Mouse (Mus musculus) left cerebral cortex, postnatal 4 days (tissue): ENCODE measurements around the gene Myzap. TPM values are rescaled to one million over a fixed set of nuclear protein-coding genes. Genes with fewer than 3 reads are reported as not detected.

Experiments used
- DNase-seq: peaks from one replicate; pipeline ENCODE4 v3.0.0-alpha.2; 2022
- intact Hi-C: fragments of 180-260 bp; cut with DNase I; formaldehyde crosslinking; loops from one replicate; pipeline ENCODE4 v1.15.1; 2025
- total RNA-seq, 2 experiments: library from RNA; stranded (reverse); gene quantifications; 2 replicates each; pipeline ENCODE4 v1.2.3; 2021

Gene Myzap
- total RNA-seq, 2 experiments from 2014 or later: 2.7 to 2.9 TPM

DNA sequence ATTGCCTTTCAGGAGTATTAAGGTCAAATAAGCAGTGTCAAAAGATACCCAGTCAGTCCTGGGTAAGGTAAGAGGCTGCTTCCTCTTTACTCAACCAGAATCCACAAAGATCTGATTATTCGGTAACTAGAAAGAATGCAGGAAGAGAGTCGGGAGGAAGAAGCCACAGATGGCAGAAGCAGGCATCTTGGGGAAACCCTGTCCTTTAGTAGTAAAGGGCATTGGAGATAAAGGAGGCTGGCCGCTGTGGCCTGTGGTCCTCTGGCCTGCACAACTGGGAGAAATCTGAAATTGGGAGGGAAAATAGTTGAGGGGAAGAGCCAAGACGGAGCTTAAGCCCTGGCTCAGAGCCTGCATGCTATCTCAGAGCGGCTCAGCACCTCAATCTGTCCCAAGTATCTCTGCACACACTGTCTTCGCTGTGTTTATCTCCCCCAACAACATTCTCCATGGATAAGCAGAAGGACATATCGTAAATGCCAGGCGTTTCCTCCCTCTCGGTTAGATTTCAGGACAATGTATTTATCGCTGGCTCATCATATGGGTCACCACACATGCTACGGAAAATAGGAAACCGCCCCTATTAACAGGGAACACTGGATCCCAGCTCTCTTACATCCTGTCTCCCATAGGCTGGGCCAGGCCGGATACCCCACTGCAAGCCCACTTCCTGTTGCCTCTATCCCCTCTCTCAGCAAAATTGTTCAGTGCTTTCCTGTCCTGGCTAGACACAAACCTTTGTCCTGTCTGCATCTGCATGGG, 14.3 kb upstream of the Myzap start:
- intact Hi-C loops: no loop called here

DNA sequence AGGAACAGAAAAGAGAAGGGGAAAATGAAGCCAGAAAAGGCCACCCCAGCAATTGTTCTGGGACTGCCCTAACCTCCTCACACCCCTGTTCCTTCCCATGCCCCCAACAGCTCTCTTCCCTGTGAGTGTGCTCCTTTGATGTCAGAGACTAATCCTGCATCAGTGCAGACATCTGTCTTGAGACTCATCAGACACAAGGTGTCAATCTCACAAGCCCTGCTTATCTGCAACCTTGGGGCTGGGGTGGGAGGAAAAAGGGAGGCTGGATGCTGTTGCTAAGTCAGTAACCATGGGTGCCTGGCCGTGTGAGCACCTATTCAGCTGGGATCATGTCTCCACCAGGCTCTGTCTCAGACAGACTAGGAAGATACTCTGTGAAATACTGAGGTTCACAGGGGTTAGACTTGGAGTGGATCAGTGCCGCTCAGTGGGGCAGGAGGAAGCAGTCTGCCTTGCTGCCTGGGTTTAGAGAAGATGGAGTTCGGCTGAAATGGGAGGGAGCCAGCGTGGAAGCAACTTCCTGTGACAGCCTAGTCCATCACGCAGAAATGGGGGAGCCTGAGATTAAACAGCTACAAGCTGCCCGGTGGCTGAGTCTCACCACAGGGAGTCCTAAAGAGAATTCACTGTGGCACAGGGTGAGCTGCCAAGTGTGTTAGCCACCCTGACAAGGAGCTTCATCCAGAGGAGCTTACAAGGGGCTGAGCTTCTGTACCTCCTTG, 12.9 kb upstream of the Myzap start:
- DNase-seq: no peak
- intact Hi-C loops: no loop called here

More for the DNA sequence above, 14.3 kb upstream of the Myzap start:
- DNase-seq: no peak

DNA sequence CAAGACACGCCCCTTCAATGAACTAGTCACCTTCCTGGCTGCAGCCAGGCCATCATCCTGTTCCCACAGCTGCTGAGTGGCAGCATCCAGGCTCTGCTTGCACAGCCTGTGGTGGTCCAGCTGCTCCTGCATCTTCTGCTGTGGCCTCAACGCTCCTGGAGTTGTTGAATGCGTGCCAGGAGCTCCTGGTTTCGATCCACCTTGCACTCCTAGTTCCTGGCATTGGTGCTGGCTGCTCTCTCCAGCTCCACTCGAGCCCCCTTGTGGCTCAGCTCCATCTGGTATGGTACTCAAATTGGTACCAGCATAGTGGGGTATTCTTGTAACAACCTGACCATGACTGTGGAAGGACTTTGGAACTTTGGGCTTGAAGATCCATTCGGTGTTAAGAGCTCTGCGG, 7.7 kb upstream of the Myzap start:
- peak; percentile 37 for DNase-seq
- intact Hi-C loops: no loop called here

DNA sequence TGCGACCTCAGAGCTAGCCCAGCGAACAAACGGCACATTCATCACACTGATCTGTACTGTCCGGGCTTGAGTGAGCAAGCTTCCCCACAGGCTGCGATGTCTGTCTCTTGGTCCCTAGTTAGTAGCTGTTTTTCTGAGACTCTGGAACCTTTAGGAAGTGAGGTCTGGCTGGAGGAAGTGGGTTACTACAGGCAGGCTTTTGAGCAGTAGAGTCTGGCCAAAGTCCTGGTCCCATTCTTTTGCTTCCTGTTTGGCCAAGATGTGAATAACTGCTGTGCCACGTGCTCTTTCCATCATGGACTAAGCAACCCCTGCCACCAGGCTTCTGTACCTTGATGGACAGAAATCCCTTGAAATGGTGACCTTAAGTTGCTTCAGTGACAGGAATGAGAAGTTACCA, 4.7 kb upstream of the Myzap start:
- no peak for DNase-seq
- intact Hi-C loops: no loop called here

DNA sequence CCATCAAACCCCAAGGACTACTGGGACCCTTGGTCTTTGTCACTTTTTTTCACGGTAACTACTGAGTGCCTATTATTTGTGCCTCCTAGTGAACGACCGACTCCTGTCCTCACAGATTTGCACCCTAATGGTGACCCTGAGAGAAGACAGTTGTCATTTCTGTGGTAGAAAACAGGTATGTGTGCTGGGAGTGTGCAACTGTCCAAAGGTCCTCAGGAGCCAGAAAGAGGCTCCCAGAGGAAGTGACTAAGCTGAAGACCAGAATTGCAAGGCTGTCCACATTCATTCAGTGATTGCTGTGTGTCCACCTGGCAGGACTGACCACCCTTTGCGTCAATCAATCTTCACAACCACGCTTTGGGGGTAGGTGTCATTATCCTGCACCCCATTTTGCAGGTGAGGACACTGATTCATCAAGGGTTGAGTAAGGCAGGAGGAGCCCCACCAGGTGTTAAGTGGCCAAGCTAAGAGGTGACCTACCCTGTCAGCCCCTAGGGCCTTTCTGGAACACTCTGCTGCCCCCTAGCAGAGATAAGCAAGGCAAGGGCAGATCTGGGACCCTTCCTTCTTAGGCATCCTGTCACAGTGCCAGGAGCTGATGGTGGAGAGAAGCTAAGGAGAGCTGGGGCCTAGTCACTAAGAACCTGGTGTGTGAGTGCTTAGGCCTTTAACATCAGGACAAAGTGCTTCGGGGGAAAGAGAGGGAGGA, 571 bp upstream of the Myzap start:
- DNase-seq: no peak
- intact Hi-C loops: no loop called here

DNA sequence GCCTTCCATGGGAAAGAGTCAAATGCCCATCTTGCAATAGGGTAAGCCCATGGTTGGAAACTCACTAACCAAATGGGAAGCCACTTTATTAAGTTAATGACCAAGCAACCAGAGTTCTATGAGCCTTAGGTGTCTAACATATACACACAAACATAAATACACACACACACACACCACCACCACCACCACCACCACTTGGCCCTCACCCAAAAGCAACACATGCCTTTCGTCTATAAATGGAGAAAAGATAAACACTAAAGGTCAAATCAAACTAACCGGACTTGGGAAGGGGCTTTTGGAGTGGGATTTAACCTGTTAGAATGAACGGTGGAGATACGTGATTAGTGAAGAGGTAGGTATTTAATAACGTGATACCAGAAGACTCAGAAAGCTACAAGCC, 1.1 kb downstream of the Myzap start:
- intact Hi-C loops: no loop called here
- no peak for DNase-seq

DNA sequence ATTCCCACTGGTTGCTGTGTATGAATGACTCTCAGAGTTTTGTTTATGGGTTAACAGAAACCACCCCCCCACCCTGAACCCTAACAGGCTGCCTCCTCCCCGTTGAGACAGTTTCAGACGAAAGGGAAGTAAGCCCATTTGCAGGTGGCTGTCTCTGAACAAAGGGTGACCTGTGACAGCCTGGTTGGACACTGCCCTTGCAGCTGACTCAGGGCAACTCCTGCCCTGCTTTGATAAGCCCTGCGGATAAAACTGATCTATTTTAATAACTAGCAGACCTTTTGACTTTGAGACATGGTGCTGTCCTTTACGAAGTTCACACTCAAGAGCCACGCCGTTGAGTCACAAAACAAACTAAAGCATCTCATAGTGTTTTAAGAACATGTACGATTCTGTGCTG, 2.4 kb downstream of the Myzap start:
- DNase-seq: no peak
- intact Hi-C loops: no loop called here

DNA sequence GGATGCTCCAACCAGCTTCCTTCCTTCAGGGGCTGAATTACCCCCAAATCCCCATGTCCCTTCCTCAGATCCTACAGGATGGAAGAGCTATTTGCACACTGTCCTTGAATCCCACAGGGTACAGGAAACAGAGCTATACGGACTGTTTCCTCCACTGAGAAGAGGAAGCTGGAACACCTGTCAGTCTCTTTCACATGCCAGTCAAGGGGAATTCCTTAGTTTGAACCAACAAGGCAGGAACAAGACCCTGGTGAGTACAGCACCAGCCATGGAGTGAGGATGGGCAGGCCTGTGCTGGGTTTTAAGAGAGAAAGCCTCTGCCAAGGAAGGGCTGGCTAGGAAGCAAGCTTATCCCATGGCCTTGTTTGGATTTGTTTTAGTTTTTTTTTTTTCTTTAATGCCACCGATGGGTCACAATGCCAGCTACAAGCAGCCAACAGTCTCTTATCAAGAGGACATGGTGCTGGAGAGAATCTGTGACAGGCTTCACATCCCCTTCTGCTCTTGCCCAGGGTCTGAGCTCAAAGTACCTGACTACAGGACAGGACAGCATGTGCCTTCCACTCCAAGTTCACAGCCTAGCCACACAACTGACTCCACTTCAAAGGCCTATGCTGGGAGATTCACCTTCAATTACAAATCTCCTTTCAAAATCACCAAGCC, 3.1 kb downstream of the Myzap start:
- intact Hi-C loops: no loop called here
- no peak for DNase-seq

DNA sequence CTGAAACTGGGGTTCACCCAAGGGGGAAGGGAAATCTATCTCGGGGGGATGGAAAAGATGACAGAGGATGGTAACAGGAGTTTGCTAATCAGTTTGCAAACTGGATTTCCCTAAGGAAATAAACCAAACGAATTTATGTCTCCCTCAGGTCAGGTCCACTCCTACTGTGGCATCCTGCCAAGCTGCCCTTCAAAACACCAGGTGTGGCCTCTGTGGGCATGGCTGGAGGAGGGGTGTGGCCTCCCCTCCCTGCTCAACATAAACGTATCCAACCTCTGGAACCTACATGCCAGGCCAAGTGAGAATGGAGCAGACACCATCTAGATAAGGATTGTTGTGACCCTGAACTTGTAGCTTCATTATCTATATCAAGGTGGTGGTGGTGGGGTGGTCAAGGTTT, 5.8 kb downstream of the Myzap start:
- intact Hi-C loops: no loop called here
- no peak for DNase-seq

DNA sequence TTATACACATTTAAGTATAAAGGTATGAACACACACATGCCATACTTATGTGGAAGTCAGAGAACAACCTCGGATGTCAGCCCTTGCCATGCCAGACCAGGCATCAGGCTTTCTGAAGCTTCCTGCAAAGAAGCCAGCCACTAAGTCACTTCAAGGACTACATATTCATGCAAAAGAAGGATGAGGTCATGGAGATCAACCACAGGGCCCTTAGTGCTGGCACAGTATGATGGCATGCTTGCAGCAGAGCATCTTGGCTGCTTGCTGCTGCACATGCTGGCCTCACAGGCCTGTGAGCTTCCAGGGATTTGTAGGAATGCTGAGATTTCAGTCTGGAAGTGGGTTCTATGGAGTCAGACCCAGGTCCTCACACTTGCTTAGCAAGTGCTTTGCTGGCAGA, 9.4 kb downstream of the Myzap start:
- no peak for DNase-seq
- intact Hi-C loops: no loop called here

DNA sequence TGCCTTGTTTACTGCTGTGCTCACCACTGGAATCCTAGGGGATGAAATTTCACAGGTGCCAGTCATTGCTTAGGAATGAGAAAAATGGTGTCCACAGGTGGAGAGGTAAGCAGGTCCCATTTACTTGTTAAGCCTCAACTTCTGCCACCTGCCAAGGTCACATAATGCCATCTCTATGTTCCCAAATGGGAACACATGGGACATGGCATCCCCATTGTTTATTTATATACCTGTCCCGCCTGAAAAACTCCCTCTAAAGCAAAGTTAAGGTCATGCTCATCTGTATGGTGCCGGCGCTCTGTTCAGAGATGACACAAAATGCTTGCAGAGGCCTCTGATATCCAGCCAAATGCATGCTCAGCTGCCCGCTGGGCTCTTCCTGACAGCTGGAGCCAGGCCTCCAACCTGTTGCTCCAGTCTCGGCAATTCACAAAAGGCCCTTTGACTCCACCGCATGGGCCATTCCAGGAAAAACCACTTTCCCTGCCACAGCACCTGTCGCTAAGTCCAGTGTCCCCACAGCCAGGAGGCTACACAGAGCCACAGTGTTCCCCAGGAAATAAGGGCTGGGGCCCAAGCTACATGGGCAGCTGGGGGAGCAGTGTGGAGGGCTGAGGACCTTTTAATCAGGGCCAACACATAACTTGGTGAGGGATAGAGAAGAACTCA, 13.1 kb downstream of the Myzap start:
- DNase-seq: peak; percentile 57
- intact Hi-C loops: no loop called here

DNA sequence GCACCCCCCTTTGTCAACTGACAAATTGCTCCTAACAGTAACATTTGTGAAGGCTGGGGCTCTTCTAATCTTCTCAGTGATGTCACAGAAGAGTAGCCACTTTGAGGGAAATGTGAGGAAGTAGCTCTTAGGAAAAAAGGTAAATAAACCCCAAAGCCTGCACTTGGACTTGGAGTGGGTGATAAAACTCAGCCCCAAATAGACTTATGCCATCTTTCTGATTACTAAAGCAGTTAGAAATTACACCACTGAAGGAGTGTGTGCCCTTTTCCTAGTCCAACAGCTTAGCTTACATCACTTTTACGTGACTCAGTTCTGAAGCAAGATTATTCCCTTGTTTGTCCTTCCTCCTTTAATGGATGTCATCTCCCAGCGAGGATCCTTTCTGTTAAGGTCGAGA, 17.7 kb downstream of the Myzap start:
- no peak for DNase-seq
- intact Hi-C loops: no loop called here

DNA sequence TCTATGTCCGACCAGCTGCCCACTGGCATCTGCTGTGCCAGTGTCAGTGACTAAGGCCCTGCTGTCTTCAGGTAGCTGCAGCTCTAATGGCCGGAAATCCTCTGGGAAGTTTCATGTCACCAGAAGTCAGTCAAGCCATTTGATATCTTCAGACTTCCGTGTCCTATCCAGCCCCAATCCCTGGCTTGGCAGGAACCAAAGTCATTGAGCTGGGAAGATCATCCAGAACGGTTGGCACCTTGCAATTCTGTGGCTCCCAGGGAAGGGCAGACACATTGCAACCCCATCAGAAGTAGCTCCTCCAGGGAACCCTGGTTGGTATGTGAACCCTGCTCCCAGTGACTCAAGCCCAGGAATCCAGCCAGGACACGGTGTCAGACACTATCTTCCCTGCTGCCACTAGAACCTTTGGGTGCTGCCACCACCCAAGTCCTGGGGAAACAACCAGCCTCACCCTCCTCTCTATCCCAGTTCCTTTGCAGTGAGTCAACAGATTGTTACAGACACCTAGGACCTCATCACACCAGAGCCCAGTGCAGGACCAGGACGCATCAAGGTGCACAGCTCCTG, 18.3 kb downstream of the Myzap start:
- intact Hi-C loops: no loop called here
- no peak for DNase-seq

DNA sequence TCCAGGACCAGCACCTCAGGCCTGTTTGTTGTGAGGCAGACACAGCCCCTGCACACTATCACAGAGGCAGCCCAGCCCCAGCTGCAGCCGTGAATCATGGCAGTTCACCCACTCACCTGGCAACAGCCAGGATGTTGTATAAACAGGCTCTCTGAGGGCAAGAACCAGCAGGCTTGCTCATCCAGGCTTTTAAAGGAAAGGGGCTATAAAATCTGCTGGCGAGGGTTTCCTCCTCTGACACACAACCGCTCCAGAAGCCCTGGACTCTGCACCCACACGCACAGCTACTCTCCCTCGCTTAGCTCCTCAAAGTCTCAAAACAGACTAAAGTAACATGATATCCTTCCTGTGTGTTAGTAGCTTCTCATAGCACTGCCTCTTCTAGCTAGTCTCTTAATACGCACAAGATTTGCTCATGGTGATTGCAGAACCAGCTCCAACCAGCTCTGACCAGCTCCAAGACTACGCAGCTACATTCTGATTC, 21.0 kb downstream of the Myzap start:
- intact Hi-C loops: no loop called here
- DNase-seq: no peak

DNA sequence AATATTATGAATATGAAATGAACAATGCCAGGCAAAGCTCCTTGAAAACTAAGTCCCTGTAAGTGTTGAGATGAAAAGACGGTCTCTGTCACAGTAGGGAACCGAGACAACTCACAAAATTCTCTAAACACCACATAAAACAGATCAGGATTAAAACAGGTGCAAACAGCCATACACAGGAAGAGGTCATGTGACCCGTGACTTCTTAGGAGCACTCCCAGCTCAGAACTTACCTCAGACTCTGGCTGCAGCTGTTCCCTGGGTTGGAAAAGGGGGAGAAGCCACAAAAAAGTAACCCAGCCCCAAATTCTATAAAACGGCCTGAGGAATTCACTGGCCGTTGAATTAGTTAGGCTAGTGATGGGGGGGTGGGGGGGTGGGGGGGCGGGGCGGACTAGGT, 22.0 kb downstream of the Myzap start:
- intact Hi-C loops: no loop called here
- no peak for DNase-seq

DNA sequence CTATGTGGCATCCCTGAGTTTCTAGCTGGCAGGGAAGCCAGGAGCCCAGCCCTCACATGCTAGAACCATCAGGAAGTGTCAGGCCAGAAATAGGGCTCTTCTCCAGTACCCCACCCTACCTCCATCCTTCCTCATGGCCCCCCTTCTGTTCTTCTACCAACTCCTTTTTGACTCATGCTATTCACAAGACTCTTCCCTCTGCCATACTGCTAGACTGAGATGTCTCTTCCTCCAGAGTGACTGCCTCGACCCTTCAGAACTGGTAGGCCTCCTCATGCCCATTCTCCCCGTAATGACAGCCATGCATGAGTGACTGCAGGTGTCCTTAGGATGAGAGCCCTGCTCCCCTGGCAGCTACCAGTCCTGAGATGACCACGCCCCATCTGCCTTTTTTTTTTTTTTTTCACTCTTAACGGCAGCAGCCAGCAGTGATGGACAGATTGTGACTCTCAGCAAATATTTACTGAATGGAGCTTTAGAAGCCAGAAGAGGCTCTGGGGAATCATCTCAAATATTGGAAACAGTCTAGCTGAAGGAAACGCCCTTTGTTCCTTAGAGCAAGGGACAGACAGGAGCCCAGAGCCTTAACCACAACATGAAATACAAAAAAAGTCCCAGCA, 23.7 kb downstream of the Myzap start:
- DNase-seq: no peak
- intact Hi-C loops: no loop called here

DNA sequence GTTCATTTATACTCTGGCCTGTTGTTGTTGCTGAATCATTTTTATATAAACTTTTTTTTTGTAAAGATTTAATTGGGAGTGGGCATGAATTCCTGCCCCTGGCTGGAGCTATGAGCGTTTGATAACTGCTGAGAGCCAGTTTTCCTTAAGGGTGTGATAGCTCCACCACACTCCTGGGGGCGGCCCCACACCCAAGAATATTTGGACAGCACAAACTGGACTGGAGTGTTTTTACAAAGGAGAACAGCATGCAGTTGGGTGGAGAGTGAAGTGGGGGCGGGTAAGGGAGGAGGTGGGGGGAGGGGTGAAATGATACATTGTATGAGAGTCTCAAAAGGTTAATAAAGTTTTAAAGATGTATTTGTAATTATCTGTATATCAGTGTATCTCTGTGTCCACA, 24.8 kb downstream of the Myzap start:
- intact Hi-C loops: no loop called here
- DNase-seq: no peak

DNA sequence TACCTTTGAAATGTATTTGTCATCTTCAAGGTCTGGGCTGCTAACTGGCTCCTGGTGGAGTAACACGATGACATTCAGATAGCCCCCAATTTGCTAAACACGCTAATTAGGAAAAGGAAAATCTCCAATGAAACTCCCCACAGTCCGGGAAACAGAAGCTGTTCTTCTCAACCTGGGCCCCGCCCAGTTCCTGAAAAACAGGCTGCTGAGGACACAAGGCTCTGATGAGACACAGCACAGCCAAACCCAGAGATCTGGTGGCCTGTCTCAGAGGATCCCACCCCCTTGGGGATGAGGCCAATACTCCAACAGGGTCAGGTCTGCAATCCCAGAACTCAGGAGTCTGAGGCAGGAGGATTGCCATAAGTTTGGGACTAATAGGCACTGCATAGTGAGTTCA, 25.4 kb downstream of the Myzap start:
- DNase-seq: no peak
- intact Hi-C loops: no loop called here

DNA sequence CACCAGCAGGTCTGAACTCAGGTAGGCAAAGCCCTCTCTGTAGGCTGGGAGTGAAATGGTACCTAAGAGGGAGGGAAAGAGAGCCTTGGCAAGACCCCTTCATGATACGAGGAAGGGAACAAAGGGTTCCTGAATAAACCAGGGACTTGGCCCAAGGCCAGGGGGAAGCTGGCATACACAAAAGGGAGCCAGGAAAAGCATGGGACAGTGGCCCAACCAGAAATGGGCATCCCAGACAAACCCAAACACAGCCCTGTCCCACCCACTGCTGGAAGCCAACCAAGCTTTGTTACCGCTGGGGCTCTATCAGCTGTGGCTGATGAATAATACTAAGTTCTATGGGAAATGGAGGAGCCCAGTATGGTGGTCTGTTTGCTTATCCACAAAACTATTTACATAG, 34.4 kb downstream of the Myzap start:
- intact Hi-C loops: no loop called here
- peak; percentile 80 for DNase-seq

DNA sequence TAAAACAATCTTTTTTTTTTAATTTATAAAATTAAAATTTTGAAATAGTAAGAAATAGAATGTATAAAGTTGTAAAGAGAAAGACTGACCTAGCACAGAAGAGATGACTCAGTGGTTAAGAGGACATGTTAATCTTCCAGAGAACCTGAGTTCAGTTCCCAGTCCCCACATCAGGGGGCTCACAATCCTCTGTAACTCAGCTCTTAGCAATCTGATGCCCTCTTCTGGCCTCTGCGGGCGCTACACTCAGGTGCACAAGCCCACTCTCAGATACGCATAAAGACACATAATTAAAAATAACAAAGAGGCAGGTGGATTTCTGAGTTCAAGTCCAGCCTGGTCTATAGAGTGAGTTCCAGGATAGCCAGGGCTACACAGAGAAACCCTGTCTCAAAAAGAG, 38.2 kb downstream of the Myzap start:
- no peak for DNase-seq
- intact Hi-C loops: no loop called here
